In the genomic region with DNA sequence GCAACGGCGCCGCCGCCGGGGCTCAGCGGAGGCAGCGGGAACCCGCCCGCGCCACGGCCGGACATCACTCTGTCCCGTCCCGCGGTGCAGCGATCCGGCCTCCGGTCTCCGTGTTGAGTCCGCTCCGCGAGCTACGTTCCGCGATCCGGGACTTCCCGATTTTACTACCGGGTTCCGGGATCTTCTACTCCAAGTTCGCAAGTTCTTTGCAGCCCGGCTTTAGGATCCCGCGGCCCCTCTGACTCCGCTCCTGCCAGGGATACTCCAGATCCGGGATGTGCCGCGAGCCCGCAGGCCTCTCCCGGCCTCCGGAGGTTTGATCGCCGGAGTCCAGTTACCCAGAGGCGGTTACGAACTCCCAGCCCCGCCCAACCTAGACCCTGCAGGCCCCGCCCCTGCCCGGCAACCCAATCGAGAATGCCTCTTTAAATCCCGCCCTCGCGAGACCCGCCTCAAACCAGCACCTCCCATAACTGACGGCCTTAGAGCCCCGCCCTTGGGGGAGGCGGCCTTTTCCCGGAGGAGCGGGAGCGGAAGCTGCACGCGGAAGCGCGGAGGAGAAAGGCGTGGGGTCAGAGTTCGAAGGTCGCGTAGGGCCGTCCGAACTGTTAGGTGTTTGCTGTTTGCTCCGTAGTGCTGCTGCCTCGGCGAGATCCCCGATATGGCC, we compare ENCODE assay signal across 7 mouse cellular contexts. TPM values are rescaled to one million over a fixed set of nuclear protein-coding genes. Genes with fewer than 3 reads are reported as not detected.
DNase-seq lines count a peak whose midpoint lies in the region; ATAC-seq lines count a peak whose summit lies in the region.

A gene (minus strand): TSS at position 329 of the 667 bp plus-strand sequence.

- peaks cover 48% of the 10 kb centered on the region for H3K4me1 ChIP-seq in intestine, embryonic 15.5 days (replicated peaks)
- H3K4me1 ChIP-seq in midbrain, embryonic 10.5 days, result peaks cover 62% of the 10 kb centered on the region

- H3K4me3 ChIP-seq in intestine, embryonic 15.5 days (replicated peaks), result peak within 1 kb of the TSS; percentile 100
- peak within 1 kb of the TSS; percentile 99 for H3K4me3 ChIP-seq in midbrain, embryonic 10.5 days

- no peaks in the 10 kb centered on the region for H3K9me3 ChIP-seq in intestine, embryonic 15.5 days
- no peaks in the 10 kb centered on the region; the same call in 1 of the 2 replicates for H3K9me3 ChIP-seq in midbrain, embryonic 10.5 days (replicated peaks)

- H3K27me3 ChIP-seq in intestine, embryonic 15.5 days (replicated peaks), result no peaks in the 10 kb centered on the region
- H3K27me3 ChIP-seq in midbrain, embryonic 10.5 days (ENCODE audit: low read depth, poor library complexity, severe bottlenecking), result peaks cover 17% of the 10 kb centered on the region

- peak; percentile 95 for ATAC-seq in intestine, embryonic 15.5 days

- H3K27ac ChIP-seq in intestine, embryonic 15.5 days, result peak within 1 kb of the TSS; percentile 98
- H3K27ac ChIP-seq in midbrain, embryonic 10.5 days (replicated peaks), result peak within 1 kb of the TSS; percentile 96

- peak within 1 kb of the TSS; percentile 100 for H3K9ac ChIP-seq in intestine, embryonic 15.5 days

- intact Hi-C loops in gastrocnemius, postnatal 36 days (cut with DNase I), result loop anchor here (2.0 kb wide), 1 partner anchor 16 kb away; a partner anchor contains a TSS
- intact Hi-C loops in left cerebral cortex, postnatal 25 days (cut with DNase I), result loop anchor here (2.0 kb wide), 1 partner anchor 16 kb away; a partner anchor contains a TSS

- peak; percentile 100 for DNase-seq in adrenal gland, adult 2 months
- DNase-seq in embryo, embryonic 11.5 days (ENCODE audit: low read depth, low spot score), result peak; percentile 98
- peak; percentile 98 to 100 for DNase-seq in gastrocnemius, postnatal 36 days
- peak; percentile 98 to 100 for DNase-seq in left cerebral cortex, postnatal 25 days (ENCODE audit: low spot score in 2 of 2)
- peak; percentile 100 for DNase-seq in midbrain, embryonic 10.5 days (ENCODE audit: low spot score)
- peak; percentile 94 for DNase-seq in right cerebral cortex, postnatal 4 days

- no peaks in the 10 kb centered on the region for H3K36me3 ChIP-seq in intestine, embryonic 15.5 days
- H3K36me3 ChIP-seq in midbrain, embryonic 10.5 days, result peaks cover 14% of the 10 kb centered on the region

- H3K4me2 ChIP-seq in intestine, embryonic 15.5 days (replicated peaks), result peak within 1 kb of the TSS; percentile 92

- under 1% methylated on average over 72 of the region's 72 CpGs for WGBS in intestine, embryonic 15.5 days
- WGBS in midbrain, embryonic 10.5 days, result under 1% methylated on average over 72 of the region's 72 CpGs

RNA-seq across cellular contexts. Expression of the gene that starts here (rescaled TPM):
- total RNA-seq in adrenal gland, adult 2 months (2021), result 10 to 100 TPM; 64.5 to 80.6 TPM
- 112 and 121 TPM in 2 replicates for polyA plus RNA-seq in adrenal gland, adult 2 months (2012; rRNA removed)
- 10 to 100 TPM; 12.6 to 14.4 TPM for total RNA-seq in gastrocnemius, postnatal 36 days (2021)
- 60.6 and 61.5 TPM in 2 replicates for polyA plus RNA-seq in intestine, embryonic 15.5 days (2015; fragmentation: Nextera tagmentation; extraction: Ambion mirVana)
- 10 to 100 TPM; 13.2 to 15.8 TPM for total RNA-seq in left cerebral cortex, postnatal 25 days (2021)
- polyA plus RNA-seq in midbrain, embryonic 10.5 days (2016; fragmentation: Nextera tagmentation; extraction: Ambion mirVana), result 19.3 and 20.0 TPM in 2 replicates

Comparison
In these comparisons a context has a peak if more than half of its experiments do, and no peak if none do; other contexts are left out.
1. Peak in every context shown above with its lines: DNase-seq, ATAC-seq, H3K4me3 ChIP-seq and H3K27ac ChIP-seq.